Mouse (Mus musculus) granulocyte monocyte progenitor cell, adult 5-6 weeks (primary cell): ENCODE results near the gene Cd164l2. TPM values are rescaled to one million over a fixed set of nuclear protein-coding genes. Genes with fewer than 3 reads are reported as not detected.

Experiments
- ATAC-seq: replicated peaks from 2 replicates; pipeline ENCODE4 v1.8.0; 2016; ENCODE audit warnings: mild to moderate bottlenecking, moderate TSS enrichment, inconsistent platforms; ENCODE audit not compliant: poor library complexity, severe bottlenecking
- total RNA-seq, 2 experiments: library from RNA; stranded (forward) in 1 of 2; stranded (reverse) in 1 of 2; fragments of 200-712, 200-1000 nt in 1 of 2; fragments of >200 nt in 1 of 2; fragmentation: Nextera tagmentation in 1 of 2; gene quantifications; 2 replicates each; pipeline ENCODE4 v1.2.3; 2014 to 2017

Gene Cd164l2
- total RNA-seq (2014; fragmentation: Nextera tagmentation) (not detected in 2 replicates), total RNA-seq (2017) (not detected in 2 replicates)

DNA sequence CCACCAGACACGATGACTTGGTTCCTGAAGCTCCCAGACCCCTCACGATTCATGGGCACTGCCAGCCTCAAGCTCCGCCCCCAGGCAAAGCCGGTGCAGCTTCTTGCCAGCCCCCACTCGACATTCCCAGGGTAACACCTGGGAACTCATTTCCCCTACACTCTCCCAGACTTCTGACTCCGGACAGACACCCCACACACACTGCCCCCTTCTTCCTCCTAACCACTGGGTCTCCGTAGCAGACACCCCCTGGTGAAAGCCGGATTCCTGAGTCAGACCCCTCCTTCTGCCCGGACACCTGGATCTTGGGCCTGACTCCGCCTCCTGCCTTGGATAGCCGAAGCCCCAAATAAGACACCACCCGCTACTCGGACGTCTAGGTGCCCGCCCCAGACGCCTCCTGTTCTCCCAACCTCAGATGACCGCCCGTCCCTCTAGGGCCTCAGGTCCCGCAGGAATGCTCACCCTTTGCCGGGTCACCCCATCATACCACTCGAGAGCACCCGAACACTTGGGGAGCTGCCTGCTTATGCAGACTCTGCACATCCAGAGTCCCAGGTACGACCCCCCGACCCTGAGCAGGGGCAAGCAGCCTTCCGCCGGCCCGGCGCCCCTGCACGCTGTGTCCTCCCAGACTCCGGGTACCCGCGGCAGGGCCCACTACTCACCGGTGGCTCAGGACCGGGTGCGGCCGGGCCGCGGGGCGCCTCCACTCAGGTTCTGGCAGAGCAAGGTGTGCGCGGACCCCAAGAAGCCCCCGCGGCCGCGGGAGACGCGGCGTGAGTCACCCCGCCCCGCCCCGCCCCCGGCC lies at the start of gene Cd164l2, which contains the start of gene Gpr3:
Gene Cd164l2 (plus strand): TSS at position 381 of the 811 bp plus-strand sequence.
Gene Gpr3 (minus strand): TSS at position 786 of the 811 bp plus-strand sequence.
- ATAC-seq: peak; percentile 10; the same call in 1 of the 2 replicates

DNA sequence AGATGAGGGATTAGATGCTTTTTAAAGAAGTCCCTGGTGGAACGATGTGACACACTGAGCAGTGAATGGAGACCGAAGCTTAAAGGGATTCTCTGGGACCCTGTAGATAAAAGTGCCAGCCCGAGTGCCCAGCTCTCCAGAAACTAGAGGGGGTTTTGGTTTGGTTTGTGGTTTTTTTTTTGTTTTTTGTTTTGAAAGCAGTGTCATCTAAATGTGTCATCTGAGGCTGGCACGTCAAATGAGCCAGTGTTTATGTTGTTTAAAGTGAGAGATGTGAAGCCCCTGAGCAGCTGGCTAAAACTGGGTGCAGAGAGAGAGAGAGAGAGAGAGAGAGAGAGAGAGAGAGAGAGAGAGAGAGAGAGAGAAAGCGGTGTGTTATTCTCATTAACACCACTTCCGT lies 49.7 kb upstream of the Cd164l2 start:
- ATAC-seq: no peak

DNA sequence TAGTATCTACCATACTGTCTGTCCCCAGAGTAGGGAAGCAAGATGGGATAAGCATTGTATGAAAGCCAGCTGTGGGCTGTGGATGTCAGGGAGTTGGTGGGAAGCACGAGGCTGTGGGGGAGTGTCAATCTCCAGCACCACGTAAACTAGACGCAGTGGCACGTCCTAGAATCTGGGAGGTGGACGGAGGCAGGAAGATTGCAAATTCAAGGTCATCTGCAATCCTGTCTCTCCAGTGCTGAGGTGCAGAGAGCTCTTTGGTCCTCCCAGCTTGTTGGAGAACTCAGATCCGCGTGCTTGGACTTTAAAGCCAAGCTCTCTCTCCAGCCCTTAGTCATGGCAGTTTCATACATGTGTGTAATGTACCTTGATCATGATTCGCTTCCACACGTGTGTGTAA lies 45.2 kb upstream of the Cd164l2 start:
- no peak for ATAC-seq

DNA sequence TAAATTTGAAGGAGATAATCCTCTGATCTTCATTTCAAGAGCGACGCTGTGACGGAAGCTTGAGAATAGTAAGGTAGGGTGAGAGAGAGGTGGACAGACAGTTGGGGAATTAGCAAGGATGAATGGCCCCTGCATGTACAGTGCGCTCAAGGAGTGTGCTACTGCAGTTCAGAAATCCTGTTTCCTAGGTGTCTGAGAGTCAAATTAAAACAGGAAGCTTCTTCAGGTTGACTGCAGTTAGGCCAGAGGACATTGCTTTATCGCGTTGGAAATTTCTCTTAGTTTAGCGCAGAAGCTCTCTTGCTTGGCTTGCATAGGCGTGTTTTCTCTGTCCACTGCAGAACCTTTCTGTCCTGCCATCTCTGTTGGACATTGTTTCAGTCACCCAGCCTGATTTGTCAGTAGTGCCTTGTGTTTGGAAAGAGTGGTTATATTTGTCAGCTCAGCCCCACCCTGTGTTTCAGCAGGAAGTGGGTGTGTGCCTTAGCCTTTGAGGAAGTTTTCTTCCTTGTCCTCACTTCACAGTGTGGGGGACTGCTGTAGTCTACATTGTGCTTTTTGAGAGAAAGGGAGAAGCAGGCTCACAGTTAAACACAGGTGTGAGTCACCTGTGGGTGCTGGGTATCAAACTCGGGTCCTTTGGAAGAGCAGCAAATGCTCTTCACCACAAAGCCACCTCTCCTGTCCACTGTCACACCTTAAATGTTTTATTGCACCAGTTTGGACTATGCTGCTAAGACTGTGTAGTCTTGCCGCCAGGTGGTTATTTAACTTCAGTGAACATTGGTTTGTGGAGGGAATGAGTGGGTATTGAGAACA lies 42.5 kb upstream of the Cd164l2 start:
- ATAC-seq: peak; percentile 83

DNA sequence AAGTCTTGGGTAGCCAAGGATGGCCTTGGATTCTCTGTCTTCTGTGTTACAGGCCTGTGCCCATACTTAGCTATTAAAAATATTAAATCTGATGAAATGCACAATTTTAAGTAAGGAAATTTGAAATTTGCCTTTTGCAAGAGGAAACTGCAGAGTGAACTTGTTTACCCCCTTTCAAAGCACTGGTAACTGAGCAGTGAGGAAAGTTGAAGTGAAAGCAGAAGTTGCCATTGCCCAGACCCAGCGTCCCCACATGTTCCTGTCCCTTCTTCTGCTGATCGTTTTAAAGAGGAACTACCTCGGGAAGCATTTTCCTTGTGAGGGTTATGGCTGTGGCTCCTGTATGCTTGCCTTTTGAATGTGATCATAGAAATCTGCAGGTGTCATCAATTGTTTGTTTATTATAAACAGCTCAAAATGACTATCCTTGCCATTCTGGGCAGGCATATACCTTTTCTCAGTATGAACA lies 41.8 kb upstream of the Cd164l2 start:
- ATAC-seq: peak; percentile 80

DNA sequence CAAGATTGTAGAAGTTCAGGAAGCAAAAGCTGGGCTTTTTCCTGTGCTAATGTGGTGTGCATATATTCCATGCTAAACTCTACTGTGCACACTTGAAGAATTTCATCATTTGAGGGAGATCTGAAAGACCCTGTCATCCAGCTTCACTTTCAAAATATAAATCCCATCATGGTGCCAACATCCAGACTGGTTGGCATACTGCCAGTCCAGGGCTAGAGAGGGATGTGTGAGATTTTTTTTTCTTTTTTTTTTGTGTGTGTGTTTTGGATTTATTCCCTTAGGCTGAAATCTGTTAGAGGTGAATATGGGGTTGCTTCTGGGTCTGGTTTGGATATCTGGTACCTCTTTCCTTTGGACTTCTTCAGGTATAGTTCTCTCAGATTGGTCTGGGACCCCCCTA lies 41.3 kb upstream of the Cd164l2 start:
- peak; percentile 31 for ATAC-seq

DNA sequence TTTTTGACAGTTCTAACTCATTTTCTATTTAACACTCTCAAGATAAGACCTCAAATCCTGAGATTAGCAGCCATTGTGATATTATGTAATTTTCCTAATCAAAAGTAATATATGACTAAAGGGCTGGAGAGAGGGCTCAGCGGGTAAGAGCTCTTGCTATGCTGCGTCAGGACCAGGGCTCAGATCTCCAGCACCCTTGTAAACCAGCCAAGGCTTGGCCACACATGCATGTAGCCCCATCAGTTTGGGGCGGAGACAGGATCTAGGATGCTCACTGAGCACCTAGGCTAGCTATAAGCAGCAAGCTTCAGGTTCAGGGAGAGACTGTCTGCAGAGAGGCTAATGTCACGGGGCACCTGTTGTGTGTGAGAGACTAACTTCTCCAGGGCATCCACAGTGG lies 39.5 kb upstream of the Cd164l2 start:
- no peak for ATAC-seq

DNA sequence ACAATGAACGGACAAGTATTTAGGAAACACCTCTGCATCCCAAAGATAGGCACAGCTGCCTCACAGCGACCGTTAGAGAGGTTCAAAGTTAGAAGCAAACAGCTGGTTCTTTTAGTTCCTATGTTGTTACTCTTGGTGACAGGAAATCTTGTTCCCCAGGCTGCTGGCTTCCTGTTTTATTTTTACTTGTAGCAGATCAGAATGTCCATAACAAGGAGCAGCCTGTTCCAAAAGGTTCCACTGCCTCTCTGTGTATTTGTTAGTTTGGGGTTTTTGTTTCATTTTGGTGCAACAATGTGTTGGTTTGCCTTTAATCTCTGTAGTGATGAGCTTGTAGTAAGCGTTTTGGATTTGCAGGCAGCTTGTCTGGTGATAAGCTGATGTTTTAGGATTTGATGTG lies 37.6 kb upstream of the Cd164l2 start:
- 0 out of 2 replicates have a peak, but pooled peaks have one; percentile 10 for ATAC-seq

DNA sequence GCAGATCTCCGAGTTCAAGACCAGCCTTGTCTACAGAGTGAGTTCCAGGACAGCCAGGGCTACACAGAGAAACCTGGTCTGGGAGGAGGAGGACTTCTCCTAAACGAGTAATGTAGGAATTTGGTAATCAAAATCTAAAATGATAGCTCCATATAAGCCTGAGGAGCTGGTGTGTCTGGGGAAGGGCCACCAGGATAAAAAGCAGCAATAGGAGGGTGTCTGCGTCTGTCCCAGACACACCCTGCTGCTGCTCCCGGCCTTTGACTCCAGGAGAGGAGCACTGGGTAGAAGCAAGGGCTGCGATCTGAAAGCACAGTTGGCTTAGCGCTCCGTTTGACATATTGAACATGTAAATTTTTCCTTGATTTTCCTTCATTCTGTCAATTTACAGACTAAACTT lies 36.7 kb upstream of the Cd164l2 start:
- no peak for ATAC-seq

DNA sequence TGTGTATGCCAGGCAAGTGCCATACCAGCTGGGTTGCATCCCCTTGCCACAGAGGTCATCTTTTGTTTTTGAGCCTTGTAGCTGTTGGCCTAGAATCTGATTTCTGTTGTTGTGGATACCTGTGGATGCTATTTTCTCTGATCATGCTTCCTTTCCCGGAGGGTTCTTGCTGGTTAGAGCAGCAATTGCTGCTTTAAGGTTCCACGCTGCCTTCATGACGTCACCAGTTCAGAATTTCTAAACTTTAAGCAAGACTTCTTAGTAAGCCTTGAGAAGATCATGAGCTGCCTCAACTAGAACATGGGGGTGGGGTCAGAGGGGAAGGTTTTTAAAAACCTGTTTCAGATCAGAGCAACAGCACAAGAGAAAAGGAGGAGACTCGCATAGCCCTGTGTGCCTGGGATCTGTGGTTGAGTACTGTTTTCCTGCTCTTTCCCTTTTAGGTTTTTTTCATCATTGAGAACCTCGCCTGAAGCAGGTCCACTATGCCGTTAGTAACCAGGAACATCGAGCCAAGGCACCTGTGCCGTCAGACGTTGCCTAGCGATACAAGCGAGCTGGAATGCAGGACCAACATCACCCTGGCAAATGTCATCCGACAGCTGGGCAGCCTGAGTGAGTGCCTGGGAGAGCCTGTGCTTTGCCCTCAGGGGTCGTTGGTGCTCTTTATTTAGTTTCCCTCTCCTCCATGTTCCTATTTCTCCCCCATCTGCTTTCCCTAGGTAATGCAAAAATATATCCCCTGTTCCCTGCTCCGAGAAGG lies 35.8 kb upstream of the Cd164l2 start:
- 0 out of 2 replicates have a peak, but pooled peaks have one; percentile 6 for ATAC-seq

DNA sequence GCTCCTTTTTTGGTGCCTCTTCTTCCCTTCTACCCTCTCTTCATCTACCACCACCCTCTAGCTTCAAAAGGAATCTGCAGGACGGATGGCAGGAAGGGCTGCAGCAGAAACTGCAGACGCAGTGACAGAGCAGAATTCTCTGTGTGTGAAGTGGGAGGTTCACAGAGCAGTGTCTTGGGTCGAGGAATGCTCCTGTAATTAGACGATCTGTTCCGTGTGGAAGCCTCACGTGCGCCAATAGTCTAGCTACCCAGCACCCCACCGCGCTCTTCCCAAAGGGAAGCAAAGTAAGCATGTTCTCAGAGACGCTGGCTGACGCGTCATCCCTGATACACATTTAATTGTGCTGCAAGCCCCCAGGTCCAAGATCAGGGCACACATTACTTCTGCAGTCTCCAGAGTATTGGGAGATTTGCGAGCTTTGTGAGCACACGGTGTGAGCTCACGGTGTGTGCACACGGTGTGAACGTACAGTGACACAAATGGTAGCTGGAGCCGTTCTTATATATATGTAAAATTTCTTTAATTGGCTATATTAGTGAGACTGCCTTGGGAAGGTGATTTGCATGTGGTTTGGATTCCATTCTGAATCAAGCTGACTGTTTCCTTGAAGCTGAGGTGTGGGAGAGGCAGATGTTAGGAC lies 35.0 kb upstream of the Cd164l2 start:
- no peak for ATAC-seq

DNA sequence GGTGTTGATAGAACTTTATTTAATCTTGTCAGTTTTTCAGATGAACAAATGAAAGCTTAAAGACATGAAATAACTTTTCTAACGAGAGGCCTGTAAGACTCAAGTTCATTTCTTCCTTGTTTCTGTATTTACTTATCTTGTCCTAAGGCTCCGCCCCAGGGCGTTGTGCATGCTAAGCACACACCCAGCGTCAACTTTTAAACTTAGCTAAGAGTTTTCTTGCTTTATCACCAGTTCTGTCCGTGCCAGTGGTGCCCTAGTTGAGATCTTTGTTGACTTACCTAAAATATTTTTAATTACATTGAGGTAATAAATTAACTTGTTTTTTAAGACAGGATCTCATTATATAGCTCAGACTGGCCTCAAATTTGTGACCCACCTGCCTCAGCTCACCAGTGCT lies 33.6 kb upstream of the Cd164l2 start:
- ATAC-seq: no peak

DNA sequence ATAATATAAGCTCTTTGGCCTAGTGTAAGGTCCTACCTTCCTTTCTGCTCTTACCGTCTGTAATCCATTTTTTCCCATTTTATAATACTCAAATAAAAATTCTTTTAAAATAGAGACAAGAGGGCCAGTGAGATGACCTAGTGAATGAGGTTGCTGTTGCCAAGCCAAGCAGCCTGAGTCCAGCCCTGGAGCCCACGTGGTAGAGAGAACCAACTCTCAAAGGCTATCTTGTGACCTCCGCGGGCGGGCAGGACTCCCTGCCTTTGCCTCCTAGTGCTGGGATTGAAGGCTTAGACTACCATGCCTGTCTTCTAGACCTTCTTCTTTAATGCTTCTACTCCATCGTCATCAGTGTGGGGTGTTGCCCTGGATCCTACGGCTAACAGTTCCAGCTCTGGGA lies 32.7 kb upstream of the Cd164l2 start:
- no peak for ATAC-seq

DNA sequence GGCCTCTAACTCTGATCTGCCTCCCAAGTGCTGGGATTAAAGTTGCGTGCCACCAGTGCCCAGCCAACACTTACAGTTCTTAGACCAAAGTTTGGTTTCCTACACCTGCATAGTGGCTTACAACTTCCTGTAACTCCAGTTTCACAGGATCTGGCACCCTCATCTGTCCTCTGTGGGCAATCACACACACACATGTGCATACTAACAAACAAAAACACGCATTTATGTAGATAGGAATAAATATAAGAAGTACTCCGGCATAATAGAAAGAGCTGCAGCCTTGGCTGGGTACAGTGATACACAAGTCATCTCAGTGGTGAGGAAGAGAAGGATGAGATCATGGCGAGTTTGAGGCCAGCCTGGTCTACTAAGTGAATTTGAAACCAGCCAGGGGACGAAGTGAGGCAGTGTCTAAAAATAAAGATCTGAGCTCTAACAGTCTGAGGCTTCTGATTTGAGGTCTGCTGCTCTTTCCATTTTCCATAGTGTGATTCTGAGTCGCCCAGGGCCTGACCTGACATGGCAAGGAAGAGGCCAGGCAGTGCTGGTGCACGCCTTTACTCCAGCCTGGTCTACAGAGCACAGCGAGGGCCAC lies 29.4 kb upstream of the Cd164l2 start:
- no peak for ATAC-seq

DNA sequence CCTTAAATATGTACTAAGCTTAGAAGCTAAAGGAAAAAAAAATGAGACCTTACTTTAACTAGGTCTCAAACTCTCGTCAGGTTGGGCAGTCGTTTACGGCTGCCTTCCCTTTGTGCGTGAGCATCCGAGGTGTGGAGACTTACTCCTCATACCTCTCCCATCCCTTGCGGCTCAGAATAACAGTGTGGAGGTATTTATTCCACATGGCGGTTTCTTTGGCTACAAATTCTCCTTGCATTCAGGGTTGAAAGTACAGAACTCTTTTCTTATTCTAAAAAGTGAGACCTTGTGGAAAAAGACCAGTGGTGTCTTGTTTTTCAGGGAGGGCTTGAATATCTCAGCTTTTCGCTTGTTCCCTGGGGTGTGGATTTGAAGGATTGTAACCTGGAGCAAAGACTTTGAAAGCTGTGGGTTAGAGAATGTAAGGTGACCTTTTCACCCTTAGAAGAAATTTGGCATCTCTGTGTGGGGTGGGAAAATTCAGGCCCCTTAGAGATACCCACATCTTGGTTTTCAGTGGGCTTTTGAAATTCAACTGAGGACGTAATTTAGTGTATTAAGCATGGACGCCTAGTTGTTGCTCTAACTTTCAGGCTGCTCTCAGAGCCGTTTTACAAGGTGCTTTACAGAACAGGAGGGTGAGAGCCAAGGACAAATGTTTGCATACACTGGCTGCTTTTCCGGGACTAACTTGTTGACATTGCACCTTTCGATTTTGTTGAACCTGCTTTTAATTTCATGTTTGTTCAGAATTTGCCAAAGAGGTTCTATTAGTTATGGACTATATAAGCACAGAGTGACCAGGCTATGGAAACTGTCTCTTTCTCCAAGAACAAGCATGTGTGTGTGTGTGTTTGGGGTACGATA lies 27.7 kb upstream of the Cd164l2 start:
- ATAC-seq: no peak

DNA sequence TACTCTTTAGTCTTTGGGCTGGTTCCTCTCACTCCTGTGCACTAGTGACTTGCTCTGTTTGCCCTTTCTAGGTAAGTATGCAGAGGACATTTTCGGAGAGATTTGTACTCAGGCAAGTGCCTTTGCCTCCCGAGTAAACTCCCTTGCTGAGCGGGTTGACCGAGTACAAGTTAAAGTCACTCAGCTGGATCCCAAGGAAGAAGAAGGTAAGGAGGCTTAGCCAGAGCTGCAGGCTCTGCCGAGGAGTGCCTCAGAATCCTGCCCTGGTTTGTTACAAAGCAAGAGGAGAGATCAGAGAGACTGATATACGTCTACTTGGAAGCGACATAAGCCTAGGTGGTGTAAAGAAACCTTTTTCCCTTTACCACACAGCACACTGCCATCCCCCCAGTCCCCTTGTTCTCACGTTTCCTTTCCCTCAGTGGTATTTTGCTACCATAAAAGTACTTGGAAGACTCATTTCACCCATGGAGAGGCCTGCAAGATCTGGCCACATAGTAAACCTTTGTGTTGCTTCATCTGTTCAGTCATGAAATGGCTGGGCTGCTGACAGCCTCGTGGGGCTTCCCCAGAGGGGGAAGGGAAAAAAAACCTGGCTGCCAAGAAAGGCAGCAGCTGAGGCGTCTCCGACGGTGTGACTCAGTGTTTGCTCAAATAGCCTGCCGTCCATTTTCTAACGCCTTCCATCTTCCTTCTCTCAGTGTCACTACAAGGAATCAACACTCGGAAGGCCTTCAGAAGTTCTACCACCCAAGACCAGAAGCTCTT lies 26.8 kb upstream of the Cd164l2 start:
- no peak for ATAC-seq

DNA sequence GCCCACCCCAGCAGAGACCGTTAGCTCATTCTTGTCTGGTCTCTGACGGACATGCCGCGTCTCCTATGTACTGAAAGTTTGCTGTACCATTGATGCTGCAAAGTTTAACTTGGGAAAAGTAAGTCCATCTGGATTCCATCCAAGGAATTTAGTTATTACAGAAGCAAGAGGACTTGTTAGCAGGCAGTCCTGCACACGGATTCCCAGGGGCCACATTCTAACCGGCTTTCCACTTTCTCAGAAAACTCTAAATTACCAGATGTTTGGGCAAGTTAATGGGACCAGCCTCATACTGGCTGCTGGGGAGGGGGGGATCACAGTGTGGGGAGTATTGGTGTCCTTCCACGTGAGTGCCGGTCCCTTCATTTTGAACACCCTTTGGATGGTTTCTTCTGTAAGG lies 26.0 kb upstream of the Cd164l2 start:
- ATAC-seq: no peak

DNA sequence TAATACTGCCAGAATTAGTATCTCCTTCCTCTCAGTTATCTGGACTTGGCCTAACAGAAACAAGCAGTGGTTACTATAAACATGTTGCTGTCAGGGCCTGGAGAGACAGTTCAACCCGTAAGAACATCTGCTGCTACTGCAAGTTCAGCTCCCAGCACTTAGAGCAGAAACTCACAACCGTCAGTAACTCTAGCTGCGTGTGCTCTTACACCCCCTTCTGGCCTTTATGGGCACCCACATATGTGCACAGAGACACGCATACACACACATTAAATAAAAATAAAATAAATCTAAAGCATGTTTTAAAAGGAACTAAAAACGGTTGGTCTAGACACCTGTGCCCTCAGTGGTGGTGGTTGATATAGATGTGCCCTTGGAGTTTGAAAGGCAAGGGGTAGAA lies 25.1 kb upstream of the Cd164l2 start:
- no peak for ATAC-seq
